Mouse (Mus musculus) retina, adult 2 months (tissue): ENCODE results near the gene Polr2b.

Experiments used
- DNase-seq: peaks from one replicate; pipeline ENCODE4 v3.0.0-alpha.2; 2012; ENCODE audit warnings: low read depth, low spot score

The Polr2b gene

GRCm38 (mm10) chr5:77292803-77293522 lies 17.0 kb upstream of the Polr2b start:
- no peak for DNase-seq

GRCm38 (mm10) chr5:77299486-77299885 lies 10.5 kb upstream of the Polr2b start:
- no peak for DNase-seq

GRCm38 (mm10) chr5:77301296-77301903 lies 8.5 kb upstream of the Polr2b start:
- DNase-seq: no peak

GRCm38 (mm10) chr5:77307821-77308553 lies 2.0 kb upstream of the Polr2b start:
- no peak for DNase-seq

GRCm38 (mm10) chr5:77309051-77309906 lies 668 bp upstream of the Polr2b start:
- DNase-seq: peak; percentile 16

GRCm38 (mm10) chr5:77314206-77314605 lies 4.3 kb downstream of the Polr2b start:
- DNase-seq: no peak

GRCm38 (mm10) chr5:77314986-77315385 lies 5.0 kb downstream of the Polr2b start:
- DNase-seq: no peak

GRCm38 (mm10) chr5:77324936-77325335 lies 15.0 kb downstream of the Polr2b start:
- DNase-seq: no peak

GRCm38 (mm10) chr5:77330154-77330553 lies 20.2 kb downstream of the Polr2b start:
- DNase-seq: no peak

GRCm38 (mm10) chr5:77340033-77340432 lies 30.1 kb downstream of the Polr2b start:
- no peak for DNase-seq

- DNase-seq: no peak
Observed at GRCm38 (mm10) chr5:77348901-77349300, 39.0 kb downstream of the Polr2b start.

GRCm38 (mm10) chr5:77349971-77350658 lies 40.2 kb downstream of the Polr2b start:
- no peak for DNase-seq

GRCm38 (mm10) chr5:77351691-77352090 lies 41.7 kb downstream of the Polr2b start:
- no peak for DNase-seq

GRCm38 (mm10) chr5:77354361-77354787 lies 44.4 kb downstream of the Polr2b start:
- peak; percentile 62 for DNase-seq

GRCm38 (mm10) chr5:77355307-77356265 lies 45.6 kb downstream of the Polr2b start:
- no peak for DNase-seq

GRCm38 (mm10) chr5:77357405-77358149 lies 47.6 kb downstream of the Polr2b start:
- no peak for DNase-seq

- DNase-seq: no peak
Observed at GRCm38 (mm10) chr5:77358347-77358746, 48.4 kb downstream of the Polr2b start.

- no peak for DNase-seq
Observed at GRCm38 (mm10) chr5:77359971-77360370, 50.0 kb downstream of the Polr2b start.

GRCm38 (mm10) chr5:77361006-77361405 lies 51.1 kb downstream of the Polr2b start:
- DNase-seq: no peak
